In genomic region chr11:47129166-47129565, GRCm38 (mm10) we compare ENCODE assay signal across 17 mouse cellular contexts.
A peak's percentile ranks its signal among the peaks of the same experiment; 100 is the strongest.
DNase-seq lines count a peak whose midpoint lies in the region; TF ChIP-seq lines count a peak whose summit lies in the region.
"Had no signal": no experiment of that assay in that cellular context is flagged by ENCODE, and none has a peak within 500 bp of the region (broad histone marks: within the 10 kb centered on the region; RNA-seq: fewer than 3 reads in every experiment).

No protein-coding gene starts in this region.

- H3K4me3 ChIP-seq in gastrocnemius, adult 2 months, result no peak overlapping the region
- H3K4me3 ChIP-seq in kidney, adult 2 months (ENCODE audit: insufficient read depth, low read depth, low read length), result no peak overlapping the region
- H3K4me3 ChIP-seq: forebrain, embryonic 12.5 days; limb, embryonic 12.5 days; liver, embryonic 13.5 days; stomach, embryonic 15.5 days had no signal

- WGBS in kidney, adult 2 months, result 67% methylated on average over 1 of the region's 1 CpGs

- no peaks in the 10 kb centered on the region for H3K27me3 ChIP-seq in kidney, adult 2 months (replicated peaks; ENCODE audit: control insufficient read depth, insufficient read depth, low read length)
- H3K27me3 ChIP-seq: forebrain, embryonic 12.5 days; limb, embryonic 12.5 days; liver, embryonic 13.5 days; stomach, embryonic 15.5 days had no signal

- TF ChIP-seq POLR2A in kidney, adult 2 months (IDR thresholded peaks at IDR 0.05; ENCODE audit: low read depth, low read length), result no peak

- 0 out of 2 replicates have a peak, but pooled peaks cover 2% of the 10 kb centered on the region for H3K4me1 ChIP-seq in kidney, adult 2 months (ENCODE audit: control insufficient read depth, insufficient read depth, low read length)
- H3K4me1 ChIP-seq: forebrain, embryonic 12.5 days; liver, embryonic 13.5 days; stomach, embryonic 15.5 days had no signal

- TF ChIP-seq CTCF in gastrocnemius, adult 2 months (IDR thresholded peaks at IDR 0.05), result no peak
- no peak for TF ChIP-seq CTCF in kidney, adult 2 months (conservative IDR thresholded peaks at IDR 0.05; ENCODE audit: insufficient read depth, insufficient read length, low read depth, low read length)

- no peaks in the 10 kb centered on the region for H3K36me3 ChIP-seq in kidney, adult 2 months (ENCODE audit: control insufficient read depth, insufficient read depth, low read length)
- H3K36me3 ChIP-seq: forebrain, embryonic 12.5 days; limb, embryonic 12.5 days; liver, embryonic 13.5 days; stomach, embryonic 15.5 days had no signal

- 0 out of 2 replicates have a peak overlapping the region, but pooled peaks have one; percentile 35 for H3K27ac ChIP-seq in gastrocnemius, adult 2 months
- H3K27ac ChIP-seq in kidney, adult 2 months (ENCODE audit: insufficient read depth, low read depth, low read length), result no peak overlapping the region
- H3K27ac ChIP-seq: forebrain, embryonic 12.5 days; limb, embryonic 12.5 days; liver, embryonic 13.5 days; stomach, embryonic 15.5 days had no signal

- intact Hi-C loops in gastrocnemius, adult 2 months (cut with DNase I), result no loop called here

- DNase-seq in gastrocnemius, adult 2 months, result no peak
- no peak for DNase-seq in gastrocnemius, postnatal 10 days
- DNase-seq in kidney, adult 2 months, result peak; percentile 33
- no peak for DNase-seq in kidney, postnatal 25 days
- DNase-seq in lung, postnatal 25 days (ENCODE audit: low spot score), result peak; percentile 8
- no peak for DNase-seq in lung, postnatal 4 days
- no peak for DNase-seq in cerebellum, adult 18-20 months
- DNase-seq: cerebellum, adult 11 months; cerebellum, postnatal 10 days; liver, embryonic 13.5 days; lung, adult 2 months; right cerebral cortex, adult 18-20 months; right cerebral cortex, postnatal 4 days; thymus, postnatal 36 days had no signal

Comparison
In these comparisons a context has a peak if more than half of its experiments do, and no peak if none do; other contexts are left out.
1. DNase-seq: peak in kidney, adult 2 months (single experiment) and lung, postnatal 25 days (single experiment); none in gastrocnemius, adult 2 months (single experiment), gastrocnemius, postnatal 10 days (single experiment), kidney, postnatal 25 days (0 of 2), lung, postnatal 4 days (0 of 2) and cerebellum, adult 18-20 months (0 of 2).